11 mouse cellular contexts compared by ENCODE assay signal in genomic region chr2:158376798-158377197, GRCm38 (mm10). TPM values are rescaled to one million over a fixed set of nuclear protein-coding genes. Genes with fewer than 3 reads are reported as not detected.
DNase-seq lines count a peak whose midpoint lies in the region; ATAC-seq lines count a peak whose summit lies in the region.
"Had no signal": no experiment of that assay in that cellular context is flagged by ENCODE, and none has a peak within 500 bp of the region (broad histone marks: within the 10 kb centered on the region; RNA-seq: fewer than 3 reads in every experiment).

No protein-coding gene starts in this region.

- 64% methylated on average over 7 of the region's 7 CpGs for WGBS in hindbrain, embryonic 12.5 days
- 75% methylated on average over 7 of the region's 7 CpGs for WGBS in neural tube, embryonic 12.5 days

- no peaks in the 10 kb centered on the region for H3K36me3 ChIP-seq in hindbrain, embryonic 12.5 days
- H3K36me3 ChIP-seq in neural tube, embryonic 12.5 days, result no peaks in the 10 kb centered on the region

- peak overlapping the region; percentile 75 for H3K27ac ChIP-seq in hindbrain, embryonic 12.5 days
- no peak overlapping the region for H3K27ac ChIP-seq in neural tube, embryonic 12.5 days
- H3K27ac ChIP-seq: liver, embryonic 14.5 days had no signal

- H3K4me3 ChIP-seq in hindbrain, embryonic 12.5 days, result peak overlapping the region; percentile 46
- H3K4me3 ChIP-seq in neural tube, embryonic 12.5 days, result peak overlapping the region; percentile 44

- H3K27me3 ChIP-seq in hindbrain, embryonic 12.5 days, result peaks cover 25% of the 10 kb centered on the region
- 0 out of 2 replicates have a peak, but pooled peaks cover 8% of the 10 kb centered on the region for H3K27me3 ChIP-seq in neural tube, embryonic 12.5 days (replicated peaks)

- H3K9ac ChIP-seq in hindbrain, embryonic 12.5 days, result 0 out of 2 replicates have a peak overlapping the region, but pooled peaks have one; percentile 24
- H3K9ac ChIP-seq in neural tube, embryonic 12.5 days, result 0 out of 2 replicates have a peak overlapping the region, but pooled peaks have one; percentile 52
- H3K9ac ChIP-seq: liver, embryonic 14.5 days had no signal

- peak overlapping the region; percentile 58 for H3K4me2 ChIP-seq in hindbrain, embryonic 12.5 days (replicated peaks)
- H3K4me2 ChIP-seq in neural tube, embryonic 12.5 days (replicated peaks), result peak overlapping the region; percentile 61

- ATAC-seq in hindbrain, embryonic 12.5 days (ENCODE audit: low FRiP score), result no peak
- no peak for ATAC-seq in neural tube, embryonic 12.5 days (ENCODE audit: low FRiP score, low read depth)

- no peaks in the 10 kb centered on the region for H3K9me3 ChIP-seq in hindbrain, embryonic 12.5 days (replicated peaks)
- H3K9me3 ChIP-seq in neural tube, embryonic 12.5 days, result no peaks in the 10 kb centered on the region

- peaks cover 6% of the 10 kb centered on the region for H3K4me1 ChIP-seq in hindbrain, embryonic 12.5 days
- peaks cover 10% of the 10 kb centered on the region; the same call in 1 of the 2 replicates for H3K4me1 ChIP-seq in neural tube, embryonic 12.5 days

- peak; percentile 50 to 59 for DNase-seq in frontal cortex, postnatal 36 days (ENCODE audit: low spot score in 2 of 2)
- no peak for DNase-seq in frontal cortex, postnatal 10 days (ENCODE audit: low spot score in 2 of 2)
- peak; percentile 78 for DNase-seq in brain, adult 2 months (ENCODE audit: low read depth, low spot score)
- DNase-seq in kidney, adult 18-20 months, result no peak
- no peak for DNase-seq in T-cell, adult 2 months (ENCODE audit: low spot score)
- DNase-seq in embryo, embryonic 9.5 days (ENCODE audit: extremely low spot score), result no peak
- DNase-seq: embryo, embryonic 11 days; kidney, postnatal 4 days had no signal

RNA-seq across cellular contexts. Expression of gene Snhg11, which starts 1.4 kb away (rescaled TPM):
- polyA plus RNA-seq in hindbrain, embryonic 12.5 days (2016; fragmentation: Nextera tagmentation; extraction: Ambion mirVana), result 156 and 161 TPM in 2 replicates
- 204 and 207 TPM in 2 replicates for polyA plus RNA-seq in neural tube, embryonic 12.5 days (2016; fragmentation: Nextera tagmentation; extraction: Ambion mirVana)

RNA-seq across cellular contexts. Expression of gene Ralgapb, which starts 32.9 kb away (rescaled TPM):
- polyA plus RNA-seq in hindbrain, embryonic 12.5 days (2016; fragmentation: Nextera tagmentation; extraction: Ambion mirVana), result 24.3 and 24.4 TPM in 2 replicates
- polyA plus RNA-seq in neural tube, embryonic 12.5 days (2016; fragmentation: Nextera tagmentation; extraction: Ambion mirVana), result 21.2 and 25.2 TPM in 2 replicates

Comparison
In these comparisons a context has a peak if more than half of its experiments do, and no peak if none do; other contexts are left out.
1. DNase-seq: peak in frontal cortex, postnatal 36 days (2 of 2) and brain, adult 2 months (single experiment); none in frontal cortex, postnatal 10 days (0 of 2), kidney, adult 18-20 months (single experiment), T-cell, adult 2 months (single experiment) and embryo, embryonic 9.5 days (single experiment).